Mouse (Mus musculus) left cerebral cortex, adult 9 months (tissue): Measurements from ENCODE around the gene Guca2b.
A peak's percentile ranks its signal among the peaks of the same experiment; 100 is the strongest.

Experiments used
- DNase-seq, 2 experiments: peaks; one replicate each; pipeline ENCODE4 v3.0.0; 2022; ENCODE audit warnings: low spot score in 2 of 2

Guca2b gene

DNA sequence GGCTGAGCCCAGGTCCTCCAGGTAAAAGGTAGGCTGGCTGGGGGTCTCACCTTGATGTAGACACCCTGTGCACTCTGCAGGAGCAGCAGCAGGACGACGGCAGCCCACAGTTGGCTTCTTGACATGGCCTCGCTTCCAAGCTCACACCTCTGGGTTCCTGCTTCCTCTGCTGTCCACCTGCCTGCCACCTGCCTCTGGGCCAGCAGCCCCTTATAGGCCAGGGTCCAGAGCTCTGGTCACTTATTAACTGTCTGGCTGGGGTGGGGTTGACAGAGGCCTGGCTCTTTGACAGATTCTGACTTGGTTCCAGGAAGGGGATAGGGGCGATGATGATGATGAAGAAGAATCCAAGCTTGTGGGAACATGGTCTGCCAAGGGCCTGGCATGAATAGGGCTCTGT is at the start of gene Guca2b:
Gene Guca2b (minus strand): TSS at position 224 of the 400 bp plus-strand sequence.
- DNase-seq, result no peak

DNA sequence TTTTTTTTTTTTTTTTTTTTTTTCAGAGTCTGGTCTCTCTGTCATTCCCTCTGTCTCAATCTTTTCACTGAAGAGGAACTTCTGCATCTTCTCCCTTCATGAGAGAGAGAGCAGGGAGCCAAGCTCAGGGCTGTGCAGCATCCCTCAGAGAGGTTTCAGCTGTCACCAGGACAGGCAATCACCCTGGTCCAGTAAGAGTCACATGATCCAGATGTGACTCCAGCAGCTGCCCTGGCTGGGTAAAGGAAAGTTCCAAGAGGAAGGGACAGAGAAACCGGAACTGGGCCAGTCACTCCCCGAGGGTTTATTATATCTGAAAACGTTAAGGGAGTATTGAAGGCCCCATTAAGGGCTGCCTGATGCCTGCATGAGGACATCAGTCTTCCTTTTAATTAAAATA is 49.0 kb upstream of the Guca2b start:
- no peak for DNase-seq

DNA sequence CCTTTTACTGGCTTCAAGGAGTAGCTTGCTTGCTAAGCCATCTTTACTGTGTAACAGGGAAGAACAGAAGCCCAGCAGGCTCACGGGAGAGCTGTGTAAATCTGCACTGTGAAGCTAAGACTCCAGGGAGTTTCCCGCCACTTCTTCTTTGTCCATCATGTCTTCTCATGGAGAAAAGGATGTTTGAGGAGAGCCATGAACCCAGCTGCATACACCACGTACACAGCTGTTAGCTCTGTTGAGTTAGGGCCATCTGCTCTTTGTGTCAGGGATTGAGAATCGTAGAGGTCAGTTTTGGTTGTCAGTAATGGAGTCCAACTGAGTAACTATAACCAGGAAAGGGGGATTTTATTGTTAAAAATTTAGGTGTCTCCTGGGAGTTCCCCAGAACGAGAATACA is 48.6 kb upstream of the Guca2b start:
- DNase-seq, result no peak

DNA sequence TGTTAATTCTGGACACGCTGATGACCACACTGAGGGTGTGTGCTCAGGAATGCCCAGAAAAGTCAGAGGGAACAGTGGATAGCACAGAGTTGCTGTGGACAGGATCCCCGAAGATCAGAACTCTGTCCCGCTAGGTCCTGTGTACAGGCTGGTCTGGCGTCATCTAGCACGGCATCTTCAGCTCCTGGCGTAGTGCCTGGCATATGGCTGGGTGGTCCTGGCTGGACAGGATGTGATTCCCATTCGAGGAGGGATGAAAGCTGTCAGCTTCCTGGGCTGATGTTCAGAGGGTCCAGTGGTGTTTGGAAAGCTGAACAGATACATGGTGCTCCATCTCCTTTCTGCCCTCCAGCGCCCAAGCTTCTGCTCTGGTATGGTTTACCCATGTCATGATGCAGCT is 45.2 kb upstream of the Guca2b start:
- DNase-seq, result no peak

DNA sequence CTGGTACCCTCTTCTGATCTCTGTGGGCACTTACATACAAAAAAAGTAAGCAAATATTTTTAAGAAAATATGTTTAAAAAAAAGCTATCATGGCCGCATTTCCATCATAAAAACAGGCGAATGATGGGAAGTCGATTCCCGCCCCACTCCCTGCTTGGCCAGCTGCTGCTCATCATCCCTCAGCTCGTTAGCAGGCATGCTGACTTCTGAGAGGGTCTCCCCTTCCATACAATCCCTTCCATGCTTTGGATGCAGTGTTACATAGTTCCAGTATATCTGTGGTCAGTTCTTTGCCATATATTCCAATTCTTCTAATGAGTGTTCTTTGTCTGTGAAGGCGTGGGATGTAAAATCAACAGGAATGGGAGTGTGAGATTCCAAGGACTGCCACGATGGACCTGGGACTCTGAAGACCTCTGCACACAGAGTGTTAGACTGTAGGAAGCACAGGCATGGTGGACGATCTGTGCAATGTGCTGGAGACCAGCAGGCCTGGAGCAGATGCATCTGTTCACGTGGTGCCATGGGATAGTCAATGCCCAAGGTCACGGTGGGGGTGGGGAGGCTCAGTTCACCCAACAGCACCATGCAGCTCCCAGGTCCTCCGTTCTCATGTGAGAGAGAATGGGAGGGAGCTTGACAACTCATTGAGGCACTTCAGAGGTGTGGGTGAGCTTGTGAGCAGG is 42.7 kb upstream of the Guca2b start:
- DNase-seq, result no peak

DNA sequence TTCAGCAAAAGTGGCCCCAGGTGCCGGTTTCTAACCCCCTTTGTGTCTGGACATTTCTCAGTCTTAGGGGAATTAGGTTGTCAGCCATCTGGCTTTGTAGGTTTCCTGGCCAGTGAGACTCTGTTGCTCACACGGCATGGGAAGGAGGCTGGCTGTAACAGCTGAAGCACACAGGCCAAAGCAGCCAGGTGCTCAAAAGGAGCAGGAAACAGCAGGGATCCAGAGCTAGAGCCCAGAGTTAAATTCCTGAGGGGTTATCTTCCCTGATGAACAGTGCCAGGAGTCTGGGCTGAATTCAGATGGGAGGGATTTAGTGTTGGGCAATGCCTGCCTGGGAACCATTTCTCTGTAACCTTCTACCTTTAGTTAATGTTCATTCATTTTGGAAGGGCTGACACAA is 39.6 kb upstream of the Guca2b start:
- no peak for DNase-seq

DNA sequence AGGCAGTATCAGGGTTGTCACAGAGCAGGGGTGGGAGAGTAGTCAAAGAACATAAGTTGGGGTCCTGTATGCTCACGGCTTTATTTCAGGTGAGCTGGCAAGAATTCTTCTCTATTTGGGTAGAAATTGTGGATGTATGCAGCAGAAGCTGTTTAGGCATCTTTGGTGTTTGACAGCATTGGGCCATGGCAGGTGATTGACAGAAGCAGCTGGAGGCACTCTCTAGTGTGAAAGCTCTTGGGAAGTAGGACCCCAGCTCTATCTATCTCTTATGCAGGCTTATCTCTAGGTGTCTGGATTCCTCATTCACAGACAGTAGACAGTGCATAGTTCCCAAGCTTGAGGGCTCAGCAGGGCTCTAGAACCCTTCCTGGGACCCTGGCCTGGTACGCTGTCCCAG is 27.0 kb upstream of the Guca2b start:
- no peak for DNase-seq

DNA sequence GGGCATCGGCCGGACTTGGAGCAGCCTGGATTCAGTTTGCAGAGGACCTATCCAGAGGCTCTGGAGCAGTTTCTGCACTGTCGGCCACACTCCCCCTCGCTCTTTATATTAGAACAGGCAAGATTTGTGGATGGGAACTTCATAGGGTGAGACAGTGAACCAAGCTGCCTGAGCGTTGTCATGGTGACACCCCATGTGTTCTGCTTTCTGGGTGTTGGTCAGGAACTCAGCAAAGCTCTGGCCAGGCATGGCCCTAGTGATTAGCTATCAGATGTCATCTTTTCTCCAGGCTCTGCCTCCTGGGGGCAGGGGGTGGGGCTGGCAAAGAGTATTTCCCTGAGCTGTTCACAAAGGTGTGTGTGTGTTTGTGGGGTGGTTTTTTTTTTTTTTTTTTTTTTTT is 23.8 kb upstream of the Guca2b start:
- DNase-seq, result no peak

DNA sequence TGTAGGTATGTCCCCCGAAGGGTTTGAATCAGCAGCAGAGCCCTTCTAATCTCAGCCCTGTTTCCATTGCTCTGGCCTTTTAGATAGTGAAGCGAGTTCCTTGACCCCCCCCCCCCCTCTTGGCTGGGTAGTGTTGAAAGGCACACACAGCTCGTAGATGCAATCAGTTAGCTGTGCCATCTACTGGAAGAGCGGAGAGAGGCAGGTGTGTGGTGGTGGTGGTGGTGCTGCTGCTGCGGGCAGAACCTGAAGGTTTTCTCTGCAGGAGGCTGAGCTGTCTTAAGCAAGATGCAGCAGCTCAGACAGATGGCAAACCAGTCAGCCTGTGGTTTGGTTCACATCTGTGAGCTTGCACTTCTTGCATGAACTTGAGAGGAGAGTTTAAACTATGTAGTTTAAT is 13.9 kb upstream of the Guca2b start:
- DNase-seq, result peak in 1 of 2 experiments; percentile 25

DNA sequence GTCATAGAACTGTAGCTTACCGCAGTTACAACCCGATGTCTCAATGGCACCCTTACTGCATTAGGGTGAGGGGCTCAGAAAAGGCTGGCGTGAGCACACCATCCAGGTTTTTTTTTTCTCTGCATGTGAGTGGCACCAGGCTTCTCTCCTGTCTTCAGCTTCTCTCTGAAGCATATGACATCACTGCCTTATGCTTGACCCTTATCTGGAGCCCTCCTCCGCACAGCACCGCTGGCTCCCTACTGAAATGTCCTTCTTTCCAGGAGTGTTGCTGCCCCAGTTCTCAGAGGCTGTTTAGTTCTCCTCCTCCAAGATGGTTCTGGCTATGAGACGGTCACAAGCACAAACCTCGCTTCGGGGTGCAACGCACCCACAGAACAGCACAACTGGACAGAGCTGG is 12.4 kb upstream of the Guca2b start:
- DNase-seq, result no peak

DNA sequence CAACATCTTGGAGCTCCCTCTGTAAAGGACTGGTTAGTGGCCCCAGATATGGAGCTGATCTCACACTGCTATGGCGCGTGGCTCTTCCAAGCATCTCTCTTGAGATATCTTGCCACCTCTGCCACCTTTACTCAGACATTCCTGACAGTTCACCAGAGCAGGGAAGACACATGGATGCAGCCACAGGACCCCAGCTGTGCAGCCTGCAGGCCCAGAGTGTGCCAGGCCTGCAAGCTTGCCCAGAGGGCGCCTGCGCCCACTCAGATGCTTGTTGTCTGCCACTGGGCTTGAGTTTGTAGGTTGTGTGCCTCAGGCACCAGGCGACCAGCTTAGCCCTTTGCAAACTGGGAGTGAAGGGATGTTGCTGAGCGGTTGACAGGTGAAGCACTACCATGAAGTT is 12.0 kb upstream of the Guca2b start:
- no peak for DNase-seq

DNA sequence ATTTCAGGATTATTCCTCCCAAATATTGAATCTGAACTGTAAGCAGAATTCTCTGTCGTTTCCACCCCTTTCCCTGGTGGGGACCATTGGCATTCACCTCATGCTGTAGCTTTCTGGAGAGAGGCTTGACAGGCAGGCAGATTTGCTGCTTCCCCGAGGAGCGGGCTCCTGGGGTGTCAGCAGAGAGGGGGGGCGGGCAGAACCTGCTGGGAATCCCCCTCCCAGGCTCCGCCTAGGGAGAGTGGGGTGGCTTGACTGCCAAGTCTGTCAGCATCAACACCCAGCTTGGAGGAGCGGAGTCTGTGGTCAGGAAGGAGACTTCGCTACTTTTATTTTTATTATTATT is 11.4 kb upstream of the Guca2b start:
- DNase-seq, result no peak

DNA sequence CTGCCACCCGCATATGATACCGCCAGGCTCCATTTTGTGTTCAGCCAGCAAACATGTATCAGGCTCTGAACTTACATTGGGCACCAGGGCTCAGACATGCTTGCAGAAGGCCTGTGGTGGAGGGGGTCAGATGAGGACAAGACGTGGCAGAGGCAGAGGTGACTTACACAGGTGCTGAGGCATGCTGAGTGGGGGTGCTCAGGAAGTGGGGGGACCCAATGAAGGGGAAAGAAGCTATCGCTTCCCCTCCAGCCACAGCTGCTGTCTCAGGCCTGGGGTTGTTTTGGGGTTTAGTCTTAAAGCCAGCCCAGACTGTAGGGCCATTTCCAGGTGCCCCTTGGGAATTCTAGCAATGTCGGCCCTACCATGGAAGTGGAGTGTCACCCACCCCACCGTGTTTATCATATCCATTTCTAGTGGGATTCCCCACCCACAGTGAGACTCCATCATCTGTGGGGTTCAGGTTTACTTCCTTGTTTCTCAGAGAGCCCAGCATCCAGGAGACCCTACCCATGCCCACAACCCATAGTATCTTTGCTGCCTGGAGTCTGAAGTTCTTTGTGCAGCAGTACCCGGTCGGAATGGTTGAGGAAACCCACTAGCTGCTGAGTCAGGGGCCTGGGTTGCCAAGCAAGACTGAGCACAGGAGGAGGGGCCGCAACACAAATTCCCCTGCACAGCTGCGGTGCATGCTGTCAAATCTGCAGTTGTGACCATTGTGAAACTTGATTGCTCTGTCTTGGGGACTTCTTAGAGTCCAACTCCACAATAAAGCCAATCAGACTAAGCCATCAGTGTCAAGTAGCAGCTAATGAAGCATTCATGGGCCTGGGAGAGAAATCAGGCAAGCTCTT is 10.8 kb upstream of the Guca2b start:
- DNase-seq, result no peak

DNA sequence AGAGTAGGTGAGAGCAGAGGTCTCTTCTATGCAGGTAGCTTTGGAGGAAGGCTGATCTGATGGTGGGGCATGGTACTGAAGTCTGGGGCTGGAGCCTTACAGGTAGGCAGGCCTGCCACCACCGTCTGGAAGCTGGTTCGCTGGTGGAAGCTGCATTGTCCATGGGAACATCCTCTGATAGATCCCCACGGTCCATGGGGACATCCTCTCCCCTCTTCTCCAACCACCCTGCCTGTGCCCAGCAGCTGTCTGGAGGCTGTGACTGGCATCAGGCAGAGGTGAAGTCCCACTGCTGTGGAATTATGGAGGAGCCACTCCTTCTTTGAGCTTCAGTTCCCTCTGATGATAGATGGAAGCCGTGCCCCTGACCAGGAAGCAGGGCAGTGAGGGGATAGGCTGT is 9.8 kb upstream of the Guca2b start:
- no peak for DNase-seq

DNA sequence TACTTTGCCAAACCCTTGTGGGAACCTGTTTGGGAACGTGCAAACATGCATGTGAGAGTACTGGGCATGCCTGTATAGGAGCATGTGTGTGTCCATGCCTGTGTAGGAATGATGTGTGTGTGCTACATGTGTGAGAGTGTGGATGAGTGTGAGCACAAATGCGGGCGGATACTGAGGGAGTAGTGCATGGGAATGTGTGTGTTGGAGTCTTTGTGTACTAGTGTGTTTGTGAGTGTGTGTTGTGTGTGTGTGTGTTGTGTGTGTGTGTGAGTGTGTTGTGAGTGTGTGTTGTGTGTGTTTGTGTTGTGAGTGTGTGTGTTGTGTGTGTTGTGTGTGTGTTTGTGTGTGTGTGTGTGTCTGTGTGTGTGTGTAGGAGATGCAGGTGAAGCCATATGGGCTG is 9.4 kb upstream of the Guca2b start:
- DNase-seq, result no peak

DNA sequence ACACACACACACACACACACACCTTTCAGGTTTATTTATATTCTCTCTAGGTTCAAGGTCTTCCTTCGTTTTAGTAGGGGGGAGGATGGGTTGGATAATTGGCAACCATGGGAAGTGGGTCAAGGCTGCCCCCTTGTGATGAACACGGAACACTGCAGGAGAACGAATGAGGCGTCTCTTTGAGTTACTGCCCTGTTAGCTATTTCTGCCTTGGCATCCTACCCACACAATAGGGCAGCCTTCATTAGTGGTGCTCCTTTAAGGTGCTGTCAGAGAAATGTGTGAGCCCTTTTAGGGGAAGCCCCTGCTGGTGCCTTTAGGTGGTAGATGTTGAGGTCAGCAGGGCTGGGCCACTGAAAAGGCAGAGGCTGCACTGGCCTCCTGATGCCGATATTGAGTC is 8.7 kb upstream of the Guca2b start:
- no peak for DNase-seq

DNA sequence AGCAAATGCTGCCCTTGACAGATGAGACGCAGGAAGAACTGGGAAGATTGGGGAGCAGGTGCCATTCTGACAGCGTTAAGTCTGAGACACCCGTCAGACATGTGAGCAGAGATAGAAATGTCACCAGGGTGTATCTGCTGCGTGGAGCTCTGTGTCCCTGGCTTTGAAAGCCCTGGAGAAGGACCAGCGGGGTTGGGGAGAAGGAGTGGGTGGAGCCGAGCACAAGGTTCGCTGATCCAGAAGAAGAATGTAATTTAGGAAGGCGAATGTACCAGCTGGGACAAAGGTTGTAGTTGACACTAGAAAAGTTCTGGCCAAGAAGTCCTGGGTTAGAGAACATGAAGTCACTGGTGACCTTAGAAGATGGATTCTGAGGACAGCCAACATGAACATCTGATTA is 7.4 kb upstream of the Guca2b start:
- DNase-seq, result no peak

DNA sequence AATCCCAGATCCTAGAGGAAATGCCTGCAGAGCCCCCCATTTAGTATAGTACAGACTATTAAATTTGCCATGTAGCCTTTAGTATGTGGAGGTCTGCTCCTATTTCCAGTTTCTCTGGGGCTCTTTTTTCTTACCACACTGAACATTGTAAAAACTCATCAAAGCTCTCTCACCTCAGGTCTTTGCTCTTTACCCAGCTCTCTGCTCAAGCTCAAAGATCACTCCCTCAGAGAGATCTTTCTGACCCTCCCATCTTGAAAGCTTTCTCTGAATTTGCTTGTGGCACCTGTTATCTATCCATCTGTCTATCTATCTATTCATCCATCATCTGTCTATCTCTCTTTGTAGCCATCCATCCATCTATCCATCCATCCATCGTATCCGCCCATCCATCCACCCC is 6.4 kb upstream of the Guca2b start:
- DNase-seq, result no peak

DNA sequence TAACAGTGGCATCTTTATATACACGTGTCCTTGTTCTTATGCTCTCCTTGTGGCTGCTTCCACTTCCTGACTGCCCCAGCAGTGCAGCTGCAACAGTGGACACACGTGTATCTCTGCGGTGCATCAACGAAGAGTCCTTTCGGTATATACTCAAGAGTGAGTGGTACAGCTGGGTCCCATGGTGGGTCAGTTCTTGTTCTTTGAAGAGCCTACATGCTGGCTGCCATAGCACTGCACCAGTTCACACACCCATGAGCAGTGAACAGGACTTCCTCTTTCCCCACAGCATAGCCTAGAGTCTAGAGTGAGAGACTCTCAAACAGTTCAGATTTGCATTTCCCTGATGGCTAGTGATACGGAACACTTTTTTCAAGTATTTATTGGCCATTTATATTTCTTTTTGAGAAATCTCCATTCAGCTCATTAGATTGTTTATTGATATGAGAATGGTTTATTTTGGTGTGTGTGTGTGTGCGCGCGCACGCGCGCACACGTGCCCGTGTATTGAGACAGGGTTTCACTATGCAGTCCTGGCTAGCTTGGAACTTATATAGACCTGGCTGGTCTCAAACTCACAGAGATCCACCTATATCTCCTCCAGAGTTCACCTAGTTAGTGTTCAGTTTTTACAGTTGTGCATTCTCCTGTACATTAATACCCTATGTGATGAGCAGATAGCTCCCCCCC is 4.8 kb upstream of the Guca2b start:
- DNase-seq, result no peak

DNA sequence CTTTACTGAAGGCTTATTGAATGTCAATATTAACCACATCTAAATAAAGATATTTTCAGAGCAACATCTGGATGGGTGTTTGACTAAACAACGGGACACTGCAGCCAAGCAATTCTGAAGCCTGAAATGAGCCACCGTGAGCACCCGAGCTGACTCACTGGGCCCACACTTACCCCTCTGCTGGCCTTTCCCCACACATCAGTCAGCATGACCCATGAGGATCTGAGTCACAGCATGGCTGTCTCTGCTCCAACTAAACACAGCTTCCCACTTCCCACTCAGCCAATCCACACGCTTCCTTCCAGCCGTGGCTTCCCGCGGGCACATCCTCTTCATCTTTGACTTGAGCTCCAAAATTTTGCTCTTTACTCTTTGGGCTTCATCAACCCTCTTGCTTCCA is 4.2 kb upstream of the Guca2b start:
- peak in 1 of 2 experiments; percentile 32 for DNase-seq

DNA sequence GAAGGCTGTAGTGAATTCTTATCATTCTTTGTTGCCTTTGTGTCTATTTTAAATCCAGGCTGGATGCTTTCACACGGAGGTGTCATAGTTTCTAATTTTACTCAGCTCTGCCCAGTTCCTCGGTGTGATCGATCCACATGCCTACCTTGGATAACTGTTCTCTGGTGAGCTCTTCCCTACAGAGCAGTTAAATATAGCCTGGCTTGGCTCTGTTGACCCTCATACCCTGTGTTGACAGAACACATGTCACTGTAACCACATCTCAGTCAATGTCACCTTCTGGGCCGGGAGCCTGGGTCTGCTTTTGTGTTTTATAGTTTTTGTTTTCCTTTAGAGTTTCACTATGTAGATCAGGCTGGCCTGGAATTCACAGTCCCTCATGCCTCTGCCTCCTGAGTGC is 3.4 kb upstream of the Guca2b start:
- DNase-seq, result no peak

DNA sequence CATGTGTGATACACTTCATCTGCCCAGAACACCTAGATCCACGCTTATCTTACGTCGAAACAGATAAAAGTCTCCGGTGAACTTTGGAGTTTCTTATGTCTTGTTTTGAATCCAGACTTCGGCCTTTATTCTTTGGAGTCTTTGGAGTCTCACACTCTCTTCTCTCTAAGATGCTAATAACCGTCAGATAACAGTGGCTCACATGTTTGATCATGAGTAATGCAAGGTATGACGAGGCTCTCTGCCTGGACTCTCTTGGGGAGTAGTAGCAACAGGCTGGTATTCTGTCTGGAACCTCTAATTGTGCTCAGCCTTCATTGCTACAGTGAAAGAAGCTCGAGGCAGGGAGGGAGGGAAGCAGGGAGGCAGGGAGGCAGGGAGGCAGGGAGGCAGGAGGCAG is 1.3 kb upstream of the Guca2b start:
- DNase-seq, result no peak

DNA sequence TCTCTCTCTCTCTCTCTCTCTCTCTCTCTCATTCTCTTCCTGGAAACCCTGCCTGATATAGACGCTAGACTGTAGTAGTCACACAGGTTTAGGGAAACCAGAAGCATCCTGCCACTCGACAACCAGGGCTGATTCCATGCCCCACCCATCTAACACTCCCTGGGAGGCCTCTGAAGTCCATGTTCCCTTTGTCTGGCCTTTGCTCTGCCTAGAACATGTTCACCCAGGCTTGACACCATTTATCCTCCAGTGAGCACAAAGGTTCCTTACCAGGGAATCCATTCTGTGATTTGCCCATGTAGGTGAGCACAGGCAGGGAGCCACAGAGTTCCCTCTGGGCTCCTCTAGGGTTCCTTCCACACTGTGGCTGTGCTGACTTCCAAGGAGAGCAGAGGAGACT is 508 bp downstream of the Guca2b start:
- no peak for DNase-seq
